Mouse (Mus musculus): ENCODE results near the gene Lrp11.

Gene Lrp11

GRCm38 (mm10) chr10:7623861-7624518, 34.4 kb downstream of the Lrp11 start:
- no peak for DNase-seq (ENCODE audit: low spot score in 2 of 2)

- DNase-seq (ENCODE audit: low spot score in 2 of 2): no peak
Measured at GRCm38 (mm10) chr10:7629092-7629491, 39.5 kb downstream of the Lrp11 start.

GRCm38 (mm10) chr10:7630286-7630685, 40.7 kb downstream of the Lrp11 start:
- no peak for DNase-seq (ENCODE audit: low spot score in 2 of 2)

GRCm38 (mm10) chr10:7630951-7631720, 41.5 kb downstream of the Lrp11 start:
- no peak for DNase-seq (ENCODE audit: low spot score in 2 of 2)

DNA sequence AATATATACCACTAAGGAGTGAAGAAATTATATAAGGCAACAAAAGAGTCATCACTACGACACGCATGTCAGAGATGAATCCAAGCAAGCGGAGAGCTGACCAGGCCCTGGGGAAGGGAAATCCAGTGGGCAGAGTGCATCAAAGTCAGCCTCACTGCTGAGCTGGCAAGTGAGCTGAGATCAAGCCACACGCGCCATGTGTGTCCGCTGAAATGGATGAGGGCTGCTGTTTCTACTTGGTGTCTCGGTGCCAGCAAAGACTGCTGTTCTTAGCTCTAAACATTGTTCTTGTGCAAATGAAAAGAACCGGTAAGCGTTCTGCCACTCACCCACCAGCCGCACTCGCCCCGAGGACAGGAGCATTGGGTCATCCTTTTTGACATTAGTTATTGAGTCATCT, 50.8 kb downstream of the Lrp11 start:
- DNase-seq (ENCODE audit: low spot score in 2 of 2): no peak

- DNase-seq (ENCODE audit: low spot score in 2 of 2): no peak
Measured at GRCm38 (mm10) chr10:7645911-7646310, 56.3 kb downstream of the Lrp11 start.

DNA sequence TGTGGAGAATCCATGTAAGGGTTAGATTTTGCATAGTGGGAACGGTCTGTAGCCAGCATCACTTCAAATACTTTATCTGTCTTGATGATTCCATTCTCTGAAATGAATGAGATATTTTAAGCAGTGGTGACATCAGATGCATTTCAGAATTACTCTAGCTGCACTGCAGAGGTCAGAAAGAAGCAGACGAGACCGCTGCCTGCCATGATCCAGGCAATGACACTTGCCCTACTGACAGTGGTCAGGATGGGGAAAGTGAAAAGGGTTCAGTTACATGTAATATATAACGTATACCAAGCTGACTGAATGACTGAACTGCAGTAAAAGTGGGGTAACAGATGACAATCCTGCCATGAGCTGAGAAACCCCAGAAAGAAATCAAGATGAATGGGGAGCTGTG, 59.5 kb downstream of the Lrp11 start:
- no peak for DNase-seq (ENCODE audit: low spot score in 2 of 2)

DNA sequence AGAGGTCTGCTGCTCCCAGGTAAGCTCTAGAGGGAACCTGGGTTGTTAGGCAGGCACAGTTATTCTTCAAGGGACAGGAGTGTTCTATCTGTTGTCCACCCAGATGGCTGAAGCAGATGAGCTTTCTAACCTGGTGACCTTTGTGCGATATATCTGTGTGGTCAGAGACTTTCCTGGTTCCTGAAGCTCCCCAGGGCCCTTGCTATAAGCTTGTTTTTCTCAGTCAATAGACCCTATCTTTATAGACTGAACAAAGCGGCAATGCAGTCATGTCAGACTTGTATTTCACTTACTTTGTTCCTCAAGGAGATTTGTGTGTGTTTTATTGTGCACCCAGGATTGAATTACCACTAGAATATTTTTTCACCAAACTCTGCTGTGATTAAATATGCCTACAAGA, 61.5 kb downstream of the Lrp11 start:
- DNase-seq (ENCODE audit: low spot score in 2 of 2): no peak

DNA sequence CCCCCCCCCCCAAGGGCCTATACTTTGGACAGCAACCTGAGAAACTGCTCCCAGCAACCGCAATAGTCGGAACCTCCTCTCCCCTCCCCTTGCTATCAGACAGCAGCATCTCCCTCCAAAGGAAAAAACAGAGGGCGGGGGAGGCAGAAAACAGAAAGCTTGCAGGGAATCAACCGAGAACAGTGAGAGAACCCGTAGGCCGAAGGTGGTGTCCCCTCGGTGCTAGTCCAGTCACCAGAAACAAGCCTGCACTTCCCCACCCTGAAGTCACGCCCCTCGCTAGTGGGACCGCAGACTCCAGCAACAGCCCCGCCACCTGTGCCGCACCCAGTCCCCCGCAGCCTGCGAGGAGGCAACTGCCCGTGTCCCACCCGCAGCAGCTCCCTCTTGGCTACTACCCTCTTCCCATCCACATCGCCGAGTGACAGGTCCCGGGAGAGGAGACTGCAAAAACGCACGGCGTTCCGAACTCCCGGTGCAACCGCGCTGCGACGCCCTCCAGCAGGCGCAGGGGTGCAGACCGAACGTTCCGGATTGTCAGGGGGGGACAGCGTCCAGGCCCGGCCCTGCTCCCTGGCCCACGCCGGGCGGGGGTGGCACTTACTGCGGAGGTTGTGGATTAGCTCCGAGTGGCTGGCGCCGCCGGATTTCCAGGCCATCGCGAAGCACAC, 73.0 kb downstream of the Lrp11 start:
- peak; percentile 73 to 77 for DNase-seq (ENCODE audit: low spot score in 2 of 2)

DNA sequence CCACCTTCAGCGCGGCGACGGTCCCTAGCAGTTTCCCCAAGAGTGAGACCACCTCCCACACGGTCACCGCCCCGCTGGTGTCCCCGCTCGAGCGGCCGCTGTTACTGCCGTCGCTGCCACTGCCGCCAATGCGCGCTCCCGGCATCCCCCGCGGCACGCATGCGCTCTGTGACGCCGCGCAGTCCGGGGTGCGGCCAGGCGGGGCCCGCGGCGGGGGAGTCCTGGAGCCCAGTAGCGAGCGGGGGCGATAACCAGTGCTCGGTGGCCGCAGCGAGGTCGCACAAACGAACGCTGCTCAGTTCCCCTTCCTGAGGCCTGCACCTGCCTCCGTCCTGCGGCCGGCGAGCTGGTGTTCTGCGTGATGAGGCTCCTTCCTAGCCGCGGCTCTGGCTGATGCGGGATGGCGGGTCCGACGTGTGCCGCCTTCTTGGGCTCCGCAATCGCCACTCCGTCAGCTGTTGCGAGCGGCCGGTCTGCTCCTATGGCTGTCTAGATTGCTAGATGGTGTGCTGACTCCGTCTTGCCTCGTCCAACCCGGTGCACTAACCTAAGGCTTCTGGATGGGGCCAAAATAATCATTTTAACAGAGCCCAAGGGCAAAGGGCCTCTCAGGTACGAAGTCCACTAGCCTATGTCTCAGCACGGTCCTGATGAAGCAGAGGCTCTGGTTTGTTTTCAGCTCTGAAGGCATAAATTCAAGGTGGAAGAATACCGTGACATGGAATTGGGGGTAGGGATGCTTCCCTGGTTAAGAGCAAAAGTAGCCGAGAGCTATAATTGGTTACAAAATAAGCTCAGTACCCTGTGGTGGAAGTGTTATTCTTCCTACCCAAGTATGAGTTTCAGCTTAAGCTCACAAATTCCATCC, 73.8 kb downstream of the Lrp11 start:
- DNase-seq (ENCODE audit: low spot score in 2 of 2): peak; percentile 89 to 91

DNA sequence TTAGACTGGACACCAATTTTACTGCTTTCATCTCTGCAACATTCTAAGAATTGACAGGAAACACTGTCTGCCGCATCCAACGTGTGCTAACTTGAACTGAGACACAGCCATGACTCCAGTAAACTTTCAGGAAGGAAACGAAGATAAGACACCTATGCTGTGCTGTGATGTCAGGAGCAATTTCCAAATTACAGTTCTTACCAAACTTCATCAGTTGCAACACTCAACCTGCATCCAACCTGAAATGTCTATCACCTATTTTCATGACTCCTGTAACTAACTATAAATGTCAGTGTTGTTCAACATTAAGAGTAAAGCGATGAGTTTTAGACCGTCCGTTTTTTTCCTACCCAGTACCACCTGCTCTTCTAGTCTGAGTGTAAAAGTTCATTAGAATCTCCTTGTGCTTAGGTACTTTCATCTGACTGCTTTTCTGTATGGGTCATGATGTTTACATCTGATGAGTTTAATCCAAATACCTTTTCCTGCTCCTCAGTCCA, 74.5 kb downstream of the Lrp11 start:
- no peak for DNase-seq (ENCODE audit: low spot score in 2 of 2)

- DNase-seq (ENCODE audit: low spot score in 2 of 2): no peak
Measured at GRCm38 (mm10) chr10:7664889-7665288, 75.3 kb downstream of the Lrp11 start.

DNA sequence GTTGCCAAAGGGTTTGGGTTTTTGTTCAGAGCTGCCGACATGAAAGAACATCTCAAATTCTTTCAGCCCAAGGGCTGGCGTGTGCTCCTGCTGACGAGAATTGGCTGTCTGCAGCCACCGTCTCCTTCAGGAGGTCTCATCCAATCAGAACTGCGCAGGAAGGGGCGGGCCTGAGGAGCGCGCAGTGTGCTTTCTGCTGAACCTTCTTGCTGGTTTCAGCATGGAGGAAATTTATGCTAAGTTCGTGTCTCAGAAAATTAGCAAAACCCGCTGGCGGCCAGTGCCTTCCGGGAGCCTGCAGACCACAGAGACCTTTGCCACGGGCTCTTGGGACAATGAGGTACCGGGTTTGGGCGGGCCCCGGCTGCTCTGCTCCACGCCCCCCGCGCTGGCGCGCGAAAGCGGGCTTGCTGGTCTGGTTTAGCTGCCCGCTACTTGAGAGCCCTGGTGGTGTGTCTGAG, 77.8 kb downstream of the Lrp11 start, which contains the start of gene Nup43:
Gene Nup43 (plus strand): TSS at position 162 of the 461 bp plus-strand sequence.
- peak; percentile 78 to 85 for DNase-seq (ENCODE audit: low spot score in 2 of 2)

DNA sequence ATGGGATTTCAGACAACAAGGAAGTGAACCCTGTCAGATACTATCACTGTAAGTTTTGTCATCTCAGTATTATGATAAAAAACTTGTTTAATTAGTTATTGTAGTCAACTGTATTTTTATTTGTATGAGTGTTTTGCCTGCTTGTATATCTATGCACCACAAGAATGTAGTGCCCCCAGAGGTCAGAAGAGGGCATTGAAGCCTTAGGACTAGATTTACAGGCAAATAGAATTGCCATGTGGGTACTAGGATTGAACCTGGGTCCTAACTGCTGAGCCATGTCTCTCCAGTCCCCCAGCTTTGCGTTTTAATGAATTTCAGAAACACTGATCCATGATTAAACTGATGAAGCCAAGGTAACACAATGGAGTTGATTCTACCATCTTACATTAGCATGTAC, 84.1 kb downstream of the Lrp11 start:
- peak; percentile 28 to 33 for DNase-seq (ENCODE audit: low spot score in 2 of 2)

Measured in natural killer cell, adult 2 months (primary cell).